Mouse (Mus musculus) testis, adult 10 weeks (tissue): ENCODE results near the gene Slc35f1. TPM values are rescaled to one million over a fixed set of nuclear protein-coding genes. Genes with fewer than 3 reads are reported as not detected.

ENCODE experiments used
- polyA plus RNA-seq: library from polyadenylated mRNA; stranded (reverse); fragments of 350-450 nt; fragmentation: Illumina TruSeq; extraction: RNeasy Lipid Tissue Mini Kit (QIAGEN cat#74804); gene quantifications from one replicate; pipeline ENCODE4 v1.2.3, GENCODE M21; 2014; ENCODE audit warnings: low read depth, low replicate concordance

Slc35f1 gene
- polyA plus RNA-seq = 0.07 TPM

DNA sequence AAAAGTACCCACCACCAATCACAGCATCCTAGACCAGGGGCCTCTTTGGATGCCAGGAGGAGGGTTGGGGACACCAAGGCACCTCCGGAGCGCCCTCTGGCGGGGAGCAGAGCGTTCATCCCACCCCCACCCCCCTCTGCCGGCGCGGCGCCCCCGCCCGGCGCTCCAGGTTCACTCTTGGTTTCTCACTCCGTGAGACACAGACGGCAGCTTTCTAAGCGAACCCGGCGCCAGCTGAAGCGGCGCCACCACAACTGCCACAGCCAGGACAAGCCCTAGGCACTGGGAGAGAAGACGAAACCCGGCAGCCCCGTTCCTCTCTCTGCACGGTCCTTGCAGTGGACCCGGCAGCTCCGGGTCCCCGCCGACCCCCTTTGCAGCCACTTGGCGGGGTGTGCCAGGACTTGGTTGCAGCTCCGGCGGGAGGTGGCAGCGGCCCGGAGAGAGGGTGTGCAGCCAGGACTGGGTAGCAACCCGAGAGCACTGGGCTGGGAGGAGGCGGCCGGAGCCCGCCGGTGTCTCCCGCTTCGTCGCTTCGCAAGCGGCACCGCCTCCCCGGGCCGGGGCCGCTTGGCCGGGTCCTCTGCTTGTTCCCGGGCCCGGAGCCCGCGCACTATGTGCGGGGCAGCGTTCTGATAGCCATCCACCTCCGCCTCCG is at the start of gene Slc35f1:
Gene Slc35f1, plus strand, starts transcription at position 200 of the 658 bp plus-strand sequence.

